Mouse (Mus musculus) bone marrow, adult 2 months (tissue): ENCODE data around the gene Pfkp.

Source experiments
- CTCF ChIP-seq: fragments of 200-500 bp; IDR thresholded peaks from 2 replicates; pipeline ENCODE4 v1.5.1; 2011; ENCODE audit warnings: low read length, control low read depth; ENCODE audit not compliant: control insufficient read depth, insufficient read depth
- POLR2A ChIP-seq: fragments of 200-500 bp; IDR thresholded peaks from 2 replicates; pipeline ENCODE4 v1.6.1; 2011; ENCODE audit warnings: low read depth, mild to moderate bottlenecking, control low read depth, low read length, borderline replicate concordance; ENCODE audit not compliant: control insufficient read depth

GRCm38 (mm10) chr13:6618711-6619110, 29.9 kb downstream of the Pfkp start:
- TF ChIP-seq CTCF (no peak), POLR2A (no peak)
